Mouse (Mus musculus) kidney, adult 2 months (tissue): ENCODE data around the gene Dennd2c. TPM values are rescaled to one million over a fixed set of nuclear protein-coding genes. Genes with fewer than 3 reads are reported as not detected.
"Not testable (repeated sequence)": the region's sequence is repeated elsewhere in the genome, so short reads cannot be mapped to it uniquely, and the experiment has no call there.

Experiments used
- DNase-seq: peaks from one replicate; pipeline ENCODE4 v3.0.0; 2021
- H3K27ac ChIP-seq: fragments of 200-500 bp; 2 replicates; pipeline ENCODE4 v1.5.1; 2012; ENCODE audit warnings: low read depth, low read length, control low read depth, inconsistent platforms; ENCODE audit not compliant: insufficient read depth
- H3K27me3 ChIP-seq: fragments of 200-500 bp; replicated peaks from 2 replicates; pipeline ENCODE4 v1.6.1; 2012; ENCODE audit warnings: mild to moderate bottlenecking, moderate library complexity, low read length, inconsistent platforms; ENCODE audit not compliant: control insufficient read depth, insufficient read depth
- H3K36me3 ChIP-seq: fragments of 200-500 bp; 2 replicates; pipeline ENCODE4 v1.6.1; 2012; ENCODE audit warnings: mild to moderate bottlenecking, moderate library complexity, low read length, inconsistent platforms; ENCODE audit not compliant: control insufficient read depth, insufficient read depth
- H3K4me1 ChIP-seq: fragments of 200-500 bp; 2 replicates; pipeline ENCODE4 v1.6.1; 2011; ENCODE audit warnings: low read length; ENCODE audit not compliant: control insufficient read depth, insufficient read depth
- H3K4me3 ChIP-seq: fragments of 200-500 bp; 2 replicates; pipeline ENCODE4 v1.5.1; 2011; ENCODE audit warnings: mild to moderate bottlenecking, low read depth, low read length, control low read depth; ENCODE audit not compliant: insufficient read depth
- POLR2A ChIP-seq: fragments of 200-500 bp; IDR thresholded peaks from one replicate; pipeline ENCODE4 v1.6.1; 2011; ENCODE audit warnings: low read depth, low read length, control low read depth
- WGBS: fragments of 180-500 bp; shearing (Covaris S2); methylation state at CpG from one replicate; pipeline ENCODE4 v1.1.7; 2018; 5-methylcytosine and 5-hydroxymethylcytosine counted together
- polyA plus RNA-seq: library from polyadenylated mRNA; depleted of rRNA; stranded (reverse); fragments of >200 nt; gene quantifications from 2 replicates; pipeline ENCODE4 v1.2.3, GENCODE M21; 2012; rRNA removed

Dennd2c gene
- polyA plus RNA-seq, 1 experiment, result 0.67 TPM

DNA sequence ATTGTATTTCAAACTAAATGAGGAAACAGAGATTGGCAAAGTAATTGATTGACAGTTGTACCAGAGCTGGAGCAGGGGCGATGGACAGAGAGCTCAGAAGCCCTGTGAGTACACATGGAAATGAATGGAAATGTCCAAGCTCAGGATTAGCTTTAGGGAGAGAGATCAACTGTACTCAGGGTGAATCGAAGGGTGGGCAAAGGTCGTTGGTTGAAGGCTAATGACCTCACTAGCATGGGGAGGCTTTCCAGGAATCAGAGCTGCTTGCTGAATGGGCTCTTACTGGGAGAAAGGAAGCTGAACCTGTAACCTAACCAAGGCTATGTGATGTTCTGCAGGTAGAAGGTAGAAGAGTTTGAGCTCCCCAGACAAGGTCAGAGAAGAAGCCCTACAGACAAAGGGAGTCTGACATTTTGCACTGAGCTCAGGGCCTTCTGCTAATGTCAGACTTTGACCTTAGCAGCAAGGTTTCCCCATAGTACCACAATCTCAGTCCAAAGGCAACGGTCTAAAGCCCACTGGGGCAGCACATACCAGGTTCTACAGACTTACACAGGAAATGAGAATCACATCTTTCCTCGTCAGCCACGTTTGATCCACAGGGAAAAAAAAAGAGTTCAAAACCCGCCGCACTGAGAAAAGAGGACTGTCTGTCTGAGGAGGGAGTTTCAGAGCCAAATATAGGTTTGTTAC lies 112.3 kb downstream of the Dennd2c start:
- peak; percentile 81 for DNase-seq
- 66% methylated on average over 8 of the region's 8 CpGs for WGBS
- Histone ChIP-seq H3K27me3 (no peaks in the 10 kb centered on the region), H3K36me3 (no peaks in the 10 kb centered on the region), H3K27ac (no peak overlapping the region), H3K4me1 (peaks cover 2% of the 10 kb centered on the region; the same call in 1 of the 2 replicates), H3K4me3 (no peak overlapping the region)
- TF ChIP-seq POLR2A, result no peak

DNA sequence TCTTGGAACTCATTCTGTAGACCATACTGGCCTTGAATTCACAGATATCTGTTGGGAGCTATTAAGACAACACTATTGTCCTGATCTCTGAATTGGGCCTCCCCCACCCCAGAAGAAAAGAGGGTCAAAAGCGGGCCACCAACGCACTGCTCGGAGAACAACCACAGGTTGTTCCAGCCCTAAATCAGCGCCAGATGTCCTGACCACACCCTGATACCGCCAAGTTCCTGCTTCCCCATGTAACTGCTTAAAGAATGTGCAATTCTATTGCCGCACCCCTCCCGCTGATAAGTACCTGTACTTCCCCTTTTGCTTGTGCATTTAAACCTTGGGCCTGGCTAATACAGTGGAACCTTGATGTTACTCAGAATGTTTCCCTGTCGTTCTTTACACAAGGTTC lies 113.0 kb downstream of the Dennd2c start:
- not testable (repeated sequence) for H3K27me3 ChIP-seq, DNase-seq, H3K27ac ChIP-seq, H3K36me3 ChIP-seq, H3K4me1 ChIP-seq, H3K4me3 ChIP-seq
- WGBS, result 94% methylated on average over 8 of the region's 8 CpGs

Other genes with a start within 250 kb of the Dennd2c start
- gene Sycp1, start 166.5 kb upstream of the Dennd2c start, polyA plus RNA-seq, result not detected in 2 replicates
- 0.03 TPM in 1 of 2 replicates, not detected in the other for gene Nr1h5, start 138.5 kb upstream of the Dennd2c start, polyA plus RNA-seq
- 16.3 and 20.0 TPM in 2 replicates for gene Sike1, start 106.9 kb upstream of the Dennd2c start, polyA plus RNA-seq
- 26.7 and 42.5 TPM in 2 replicates for gene Csde1, start 82.2 kb upstream of the Dennd2c start, polyA plus RNA-seq
- 13.3 and 17.2 TPM in 2 replicates for gene Nras, start 44.3 kb upstream of the Dennd2c start, polyA plus RNA-seq
- 0.04 and 5.1 TPM in 2 replicates for gene Ampd1, start 28.6 kb upstream of the Dennd2c start, polyA plus RNA-seq
- gene Bcas2, start 69.1 kb downstream of the Dennd2c start, polyA plus RNA-seq, result 24.0 and 27.7 TPM in 2 replicates
- 10.9 and 11.7 TPM in 2 replicates for gene Trim33, start 176.7 kb downstream of the Dennd2c start, polyA plus RNA-seq